Mouse (Mus musculus): ENCODE results near the gene P4hb. TPM values are rescaled to one million over a fixed set of nuclear protein-coding genes. Genes with fewer than 3 reads are reported as not detected.

The P4hb gene
- 41.5 TPM for polyA plus RNA-seq (2014; fragmentation: Illumina TruSeq; extraction: RNeasy Lipid Tissue Mini Kit (QIAGEN cat#74804); ENCODE audit: low read depth, low replicate concordance)

DNA sequence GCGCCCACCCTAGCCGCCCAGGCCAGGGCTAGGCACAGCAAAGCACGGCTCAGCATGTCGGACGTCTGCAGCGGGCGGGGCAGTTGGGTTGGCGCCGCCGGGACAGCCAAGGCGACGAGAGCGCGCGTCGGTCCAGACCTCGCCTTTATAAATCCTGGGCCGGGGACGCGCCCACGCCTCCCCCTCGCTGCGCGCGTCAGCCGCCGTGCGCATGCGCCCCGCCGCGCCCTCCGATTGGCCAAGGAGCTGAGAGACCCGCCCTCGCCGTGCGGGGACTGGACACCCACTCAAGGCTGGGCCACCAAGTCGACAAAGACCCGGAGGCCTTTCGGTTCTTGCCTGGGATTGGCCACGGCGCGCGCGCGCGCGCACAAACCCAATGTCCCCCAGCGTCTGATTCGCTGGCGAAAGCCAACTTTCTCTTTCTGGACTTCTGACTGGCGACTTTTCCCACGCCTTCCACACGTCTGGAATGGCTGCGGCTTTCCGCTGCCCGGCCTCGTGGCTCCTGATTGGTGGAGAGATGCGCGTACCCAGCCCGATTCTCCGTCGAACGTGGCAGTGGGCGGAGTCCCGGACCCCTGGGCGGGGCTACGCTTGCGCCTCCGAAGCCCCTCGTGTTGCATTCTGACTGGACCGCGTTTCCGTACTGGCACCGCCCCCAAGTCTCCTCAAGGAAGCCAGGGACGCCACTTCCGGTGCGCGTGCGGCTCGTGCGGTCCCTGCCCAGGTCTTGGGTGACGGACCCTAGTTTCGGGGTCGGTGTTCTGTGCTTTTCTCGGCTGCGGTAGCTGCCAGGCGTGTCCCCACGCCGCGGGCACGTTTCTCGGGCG, at the start of gene P4hb:
P4hb (minus strand) TSS at position 502 of the 833 bp plus-strand sequence.

DNA sequence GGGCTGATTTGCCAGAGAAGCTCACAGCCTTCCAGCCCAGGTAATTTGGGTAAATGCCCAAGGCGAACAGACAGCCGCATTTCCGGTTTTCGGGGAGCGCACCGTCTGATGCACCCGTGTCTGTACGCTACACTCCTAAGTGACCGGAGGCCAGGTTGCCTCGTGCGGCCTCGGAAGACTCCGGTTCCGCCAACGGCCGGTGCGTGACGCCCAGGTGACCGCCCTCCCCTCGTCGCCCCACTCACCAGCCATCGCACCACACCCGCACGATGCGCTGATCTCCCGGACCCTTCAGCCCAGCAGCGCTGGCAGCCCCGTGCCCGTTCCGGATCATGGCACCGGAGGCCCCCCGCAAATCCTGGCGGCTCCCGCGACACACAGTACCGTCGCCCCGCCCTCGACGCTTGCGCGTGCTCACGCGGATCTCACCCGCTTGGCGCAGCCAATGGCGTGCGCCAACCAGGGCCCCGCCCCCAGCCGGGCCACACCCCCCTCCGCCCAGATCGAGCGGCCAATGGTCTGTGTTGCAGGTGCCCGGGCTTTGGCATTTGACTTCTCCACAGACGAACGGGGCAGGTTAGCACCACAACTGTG, 44.6 kb upstream of the P4hb start, which contains the start of gene Pcyt2:
Pcyt2 (minus strand) TSS at position 418 of the 594 bp plus-strand sequence.

GRCm38 (mm10) chr11:120608241-120609034, 35.4 kb upstream of the P4hb start, which contains the start of gene Npb:
Npb (plus strand) TSS chr11:120608477.

GRCm38 (mm10) chr11:120598283-120598989, 25.4 kb upstream of the P4hb start, which contains the start of the genes Alyref and Anapc11:
Alyref (minus strand) TSS chr11:120598365.
Anapc11 (plus strand) TSS chr11:120598421.

GRCm38 (mm10) chr11:120581490-120582267, 8.6 kb upstream of the P4hb start, which contains the start of gene Arhgdia:
Arhgdia (minus strand) TSS chr11:120581624.

DNA sequence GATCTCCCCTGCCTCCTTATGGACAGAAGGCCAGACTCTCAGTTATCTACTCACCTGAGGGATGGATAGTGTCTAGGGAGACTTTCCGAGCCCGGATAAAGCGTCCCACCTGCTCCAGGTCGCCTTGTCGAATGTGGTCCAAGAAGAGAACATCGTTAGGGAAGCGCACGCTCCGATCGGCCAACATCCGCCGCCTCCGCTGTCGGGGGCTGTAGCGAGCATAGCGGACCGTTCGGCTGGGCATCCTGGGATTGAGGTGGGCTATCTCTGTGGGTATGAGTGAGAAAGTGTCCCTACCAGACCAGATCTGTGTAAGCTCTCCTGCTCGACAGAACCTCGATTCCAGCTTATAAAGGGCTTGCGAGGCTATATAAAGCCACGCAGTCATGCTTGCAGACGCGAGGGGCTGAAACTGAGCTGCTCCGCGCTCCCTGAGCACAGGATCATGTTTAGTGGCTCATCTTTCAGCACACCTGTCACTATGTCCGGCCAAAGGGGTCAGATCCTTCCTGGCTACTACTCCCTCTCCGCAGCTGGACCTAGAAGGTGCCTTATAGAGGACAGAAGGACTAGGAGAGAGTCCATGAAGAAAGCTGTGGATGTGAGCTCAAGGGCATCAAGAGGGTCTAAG, 22.1 kb downstream of the P4hb start, which contains the start of gene Ppp1r27:
Ppp1r27 (minus strand) TSS at position 323 of the 631 bp plus-strand sequence.

GRCm38 (mm10) chr11:120549168-120549945, 23.7 kb downstream of the P4hb start, which contains the start of gene Mcrip1:
Mcrip1 (minus strand) TSS chr11:120549727.

DNA sequence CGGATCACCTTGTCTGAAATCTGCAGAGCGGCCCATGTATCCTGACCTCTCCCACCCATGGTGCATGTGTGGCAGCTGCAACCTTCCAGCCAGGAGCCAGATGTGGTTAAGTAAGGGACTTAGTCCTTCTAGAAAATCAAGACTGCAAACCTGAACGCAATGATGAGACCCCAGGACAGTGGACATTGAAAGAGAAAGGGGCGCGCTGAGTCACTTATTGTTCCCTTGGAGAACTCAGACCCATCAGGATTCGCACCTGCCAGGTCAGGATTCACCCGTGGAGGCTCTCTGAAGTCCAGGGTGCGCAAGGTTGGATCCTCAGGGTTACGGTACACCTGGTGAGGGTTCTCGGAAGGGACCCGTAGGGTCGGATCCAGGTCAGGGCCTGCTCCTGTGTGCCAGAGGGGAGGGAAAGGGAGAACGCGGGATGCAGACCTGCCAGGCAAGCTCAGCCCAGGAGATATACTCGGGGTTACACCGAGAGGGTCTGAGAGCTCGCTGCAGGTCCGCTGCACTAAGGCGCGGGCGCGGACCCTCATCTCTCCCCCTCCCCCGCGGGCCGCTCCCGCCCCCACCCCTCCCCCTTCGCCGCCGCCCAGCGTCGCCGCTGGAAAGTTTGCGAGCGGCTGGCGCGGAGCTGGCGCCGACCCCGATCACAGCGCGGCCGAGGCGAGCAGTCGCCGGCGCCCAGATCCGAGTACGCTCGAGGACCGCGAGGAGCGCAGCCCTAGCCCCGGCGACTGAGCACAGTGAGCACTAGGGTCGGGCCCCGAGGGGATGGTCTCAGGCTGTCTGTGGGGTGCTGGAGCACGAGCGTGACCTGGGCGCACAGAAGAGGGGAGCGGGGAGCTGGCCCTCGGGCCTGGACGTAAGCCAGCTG, 42.7 kb downstream of the P4hb start, which contains the start of gene Gcgr:
Gcgr (plus strand) TSS at position 615 of the 880 bp plus-strand sequence.

Other genes starting within 250 kb of the P4hb start
- 418 TPM for gene Actg1, start 224.7 kb downstream of the P4hb start, polyA plus RNA-seq (2014; fragmentation: Illumina TruSeq; extraction: RNeasy Lipid Tissue Mini Kit (QIAGEN cat#74804); ENCODE audit: low read depth, low replicate concordance)
- not detected for gene Fscn2, start 211.7 kb downstream of the P4hb start, polyA plus RNA-seq (2014; fragmentation: Illumina TruSeq; extraction: RNeasy Lipid Tissue Mini Kit (QIAGEN cat#74804); ENCODE audit: low read depth, low replicate concordance)
- gene Faap100, start 194.5 kb downstream of the P4hb start, polyA plus RNA-seq (2014; fragmentation: Illumina TruSeq; extraction: RNeasy Lipid Tissue Mini Kit (QIAGEN cat#74804); ENCODE audit: low read depth, low replicate concordance), result 0.15 TPM
- gene Nploc4, start 135.5 kb downstream of the P4hb start, polyA plus RNA-seq (2014; fragmentation: Illumina TruSeq; extraction: RNeasy Lipid Tissue Mini Kit (QIAGEN cat#74804); ENCODE audit: low read depth, low replicate concordance), result 35.9 TPM
- gene Tspan10, start 130.6 kb downstream of the P4hb start, polyA plus RNA-seq (2014; fragmentation: Illumina TruSeq; extraction: RNeasy Lipid Tissue Mini Kit (QIAGEN cat#74804); ENCODE audit: low read depth, low replicate concordance), result not detected
- 0.14 TPM for gene Pde6g, start 119.8 kb downstream of the P4hb start, polyA plus RNA-seq (2014; fragmentation: Illumina TruSeq; extraction: RNeasy Lipid Tissue Mini Kit (QIAGEN cat#74804); ENCODE audit: low read depth, low replicate concordance)
- gene Oxld1, start 115.2 kb downstream of the P4hb start, polyA plus RNA-seq (2014; fragmentation: Illumina TruSeq; extraction: RNeasy Lipid Tissue Mini Kit (QIAGEN cat#74804); ENCODE audit: low read depth, low replicate concordance), result not detected
- 6.0 TPM for gene Ccdc137, start 115.1 kb downstream of the P4hb start, polyA plus RNA-seq (2014; fragmentation: Illumina TruSeq; extraction: RNeasy Lipid Tissue Mini Kit (QIAGEN cat#74804); ENCODE audit: low read depth, low replicate concordance)
- gene Arl16, start 105.6 kb downstream of the P4hb start, polyA plus RNA-seq (2014; fragmentation: Illumina TruSeq; extraction: RNeasy Lipid Tissue Mini Kit (QIAGEN cat#74804); ENCODE audit: low read depth, low replicate concordance), result 10.9 TPM
- 3.0 TPM for gene Mrpl12, start 88.6 kb downstream of the P4hb start, polyA plus RNA-seq (2014; fragmentation: Illumina TruSeq; extraction: RNeasy Lipid Tissue Mini Kit (QIAGEN cat#74804); ENCODE audit: low read depth, low replicate concordance)
- 0.31 TPM for gene Slc25a10, start 81.4 kb downstream of the P4hb start, polyA plus RNA-seq (2014; fragmentation: Illumina TruSeq; extraction: RNeasy Lipid Tissue Mini Kit (QIAGEN cat#74804); ENCODE audit: low read depth, low replicate concordance)
- not detected for gene Gcgr, start 42.6 kb downstream of the P4hb start, polyA plus RNA-seq (2014; fragmentation: Illumina TruSeq; extraction: RNeasy Lipid Tissue Mini Kit (QIAGEN cat#74804); ENCODE audit: low read depth, low replicate concordance)
- 3.2 TPM for gene Mcrip1, start 23.5 kb downstream of the P4hb start, polyA plus RNA-seq (2014; fragmentation: Illumina TruSeq; extraction: RNeasy Lipid Tissue Mini Kit (QIAGEN cat#74804); ENCODE audit: low read depth, low replicate concordance)
- gene Ppp1r27, start 22.1 kb downstream of the P4hb start, polyA plus RNA-seq (2014; fragmentation: Illumina TruSeq; extraction: RNeasy Lipid Tissue Mini Kit (QIAGEN cat#74804); ENCODE audit: low read depth, low replicate concordance), result 2.5 TPM
- 5.0 TPM for gene Arhgdia, start 8.4 kb upstream of the P4hb start, polyA plus RNA-seq (2014; fragmentation: Illumina TruSeq; extraction: RNeasy Lipid Tissue Mini Kit (QIAGEN cat#74804); ENCODE audit: low read depth, low replicate concordance)
- gene Alyref, start 25.1 kb upstream of the P4hb start, polyA plus RNA-seq (2014; fragmentation: Illumina TruSeq; extraction: RNeasy Lipid Tissue Mini Kit (QIAGEN cat#74804); ENCODE audit: low read depth, low replicate concordance), result 15.0 TPM
- gene Anapc11, start 25.2 kb upstream of the P4hb start, polyA plus RNA-seq (2014; fragmentation: Illumina TruSeq; extraction: RNeasy Lipid Tissue Mini Kit (QIAGEN cat#74804); ENCODE audit: low read depth, low replicate concordance), result 9.5 TPM
- not detected for gene Npb, start 35.2 kb upstream of the P4hb start, polyA plus RNA-seq (2014; fragmentation: Illumina TruSeq; extraction: RNeasy Lipid Tissue Mini Kit (QIAGEN cat#74804); ENCODE audit: low read depth, low replicate concordance)
- gene Pcyt2, start 44.7 kb upstream of the P4hb start, polyA plus RNA-seq (2014; fragmentation: Illumina TruSeq; extraction: RNeasy Lipid Tissue Mini Kit (QIAGEN cat#74804); ENCODE audit: low read depth, low replicate concordance), result 6.7 TPM
- gene Sirt7, start 52.0 kb upstream of the P4hb start, polyA plus RNA-seq (2014; fragmentation: Illumina TruSeq; extraction: RNeasy Lipid Tissue Mini Kit (QIAGEN cat#74804); ENCODE audit: low read depth, low replicate concordance), result 1.2 TPM
- gene Mafg, start 60.3 kb upstream of the P4hb start, polyA plus RNA-seq (2014; fragmentation: Illumina TruSeq; extraction: RNeasy Lipid Tissue Mini Kit (QIAGEN cat#74804); ENCODE audit: low read depth, low replicate concordance), result 1.8 TPM
- gene Pycr1, start 70.5 kb upstream of the P4hb start, polyA plus RNA-seq (2014; fragmentation: Illumina TruSeq; extraction: RNeasy Lipid Tissue Mini Kit (QIAGEN cat#74804); ENCODE audit: low read depth, low replicate concordance), result 0.39 TPM
- not detected for gene Myadml2, start 74.9 kb upstream of the P4hb start, polyA plus RNA-seq (2014; fragmentation: Illumina TruSeq; extraction: RNeasy Lipid Tissue Mini Kit (QIAGEN cat#74804); ENCODE audit: low read depth, low replicate concordance)
- gene Notum, start 87.9 kb upstream of the P4hb start, polyA plus RNA-seq (2014; fragmentation: Illumina TruSeq; extraction: RNeasy Lipid Tissue Mini Kit (QIAGEN cat#74804); ENCODE audit: low read depth, low replicate concordance), result not detected
- gene Aspscr1, start 99.7 kb upstream of the P4hb start, polyA plus RNA-seq (2014; fragmentation: Illumina TruSeq; extraction: RNeasy Lipid Tissue Mini Kit (QIAGEN cat#74804); ENCODE audit: low read depth, low replicate concordance), result 4.5 TPM
- 2.4 TPM for gene Cenpx, start 140.5 kb upstream of the P4hb start, polyA plus RNA-seq (2014; fragmentation: Illumina TruSeq; extraction: RNeasy Lipid Tissue Mini Kit (QIAGEN cat#74804); ENCODE audit: low read depth, low replicate concordance)
- 0.18 TPM for gene Lrrc45, start 140.7 kb upstream of the P4hb start, polyA plus RNA-seq (2014; fragmentation: Illumina TruSeq; extraction: RNeasy Lipid Tissue Mini Kit (QIAGEN cat#74804); ENCODE audit: low read depth, low replicate concordance)
- gene Rac3, start 148.2 kb upstream of the P4hb start, polyA plus RNA-seq (2014; fragmentation: Illumina TruSeq; extraction: RNeasy Lipid Tissue Mini Kit (QIAGEN cat#74804); ENCODE audit: low read depth, low replicate concordance), result not detected
- gene Dcxr, start 154.0 kb upstream of the P4hb start, polyA plus RNA-seq (2014; fragmentation: Illumina TruSeq; extraction: RNeasy Lipid Tissue Mini Kit (QIAGEN cat#74804); ENCODE audit: low read depth, low replicate concordance), result not detected
- gene Cbr2, start 158.9 kb upstream of the P4hb start, polyA plus RNA-seq (2014; fragmentation: Illumina TruSeq; extraction: RNeasy Lipid Tissue Mini Kit (QIAGEN cat#74804); ENCODE audit: low read depth, low replicate concordance), result 0.66 TPM
- not detected for gene Hmga1b, start 189.5 kb upstream of the P4hb start, polyA plus RNA-seq (2014; fragmentation: Illumina TruSeq; extraction: RNeasy Lipid Tissue Mini Kit (QIAGEN cat#74804); ENCODE audit: low read depth, low replicate concordance)
- 0.21 TPM for gene Rfng, start 211.0 kb upstream of the P4hb start, polyA plus RNA-seq (2014; fragmentation: Illumina TruSeq; extraction: RNeasy Lipid Tissue Mini Kit (QIAGEN cat#74804); ENCODE audit: low read depth, low replicate concordance)
- gene Gps1, start 211.0 kb upstream of the P4hb start, polyA plus RNA-seq (2014; fragmentation: Illumina TruSeq; extraction: RNeasy Lipid Tissue Mini Kit (QIAGEN cat#74804); ENCODE audit: low read depth, low replicate concordance), result 39.3 TPM
- gene Dus1l, start 223.2 kb upstream of the P4hb start, polyA plus RNA-seq (2014; fragmentation: Illumina TruSeq; extraction: RNeasy Lipid Tissue Mini Kit (QIAGEN cat#74804); ENCODE audit: low read depth, low replicate concordance), result 9.6 TPM